Mouse (Mus musculus): Measurements from ENCODE around the gene Hspa1l. TPM values are rescaled to one million over a fixed set of nuclear protein-coding genes. Genes with fewer than 3 reads are reported as not detected.
A peak's percentile ranks its signal among the peaks of the same experiment; 100 is the strongest.
"Not testable (repeated sequence)": the region's sequence is repeated elsewhere in the genome, so short reads cannot be mapped to it uniquely, and the experiment has no call there.

Gene Hspa1l
- total RNA-seq, 2 experiments from 2014 or later, result 0.42 to 0.48 TPM

- no peak for DNase-seq
These were observed 20.7 kb upstream of the Hspa1l start for GRCm38 (mm10) chr17:34951636-34952377.

GRCm38 (mm10) chr17:34952378-34953040 is 20.0 kb upstream of the Hspa1l start:
- peak; percentile 74 to 76 for DNase-seq

DNA sequence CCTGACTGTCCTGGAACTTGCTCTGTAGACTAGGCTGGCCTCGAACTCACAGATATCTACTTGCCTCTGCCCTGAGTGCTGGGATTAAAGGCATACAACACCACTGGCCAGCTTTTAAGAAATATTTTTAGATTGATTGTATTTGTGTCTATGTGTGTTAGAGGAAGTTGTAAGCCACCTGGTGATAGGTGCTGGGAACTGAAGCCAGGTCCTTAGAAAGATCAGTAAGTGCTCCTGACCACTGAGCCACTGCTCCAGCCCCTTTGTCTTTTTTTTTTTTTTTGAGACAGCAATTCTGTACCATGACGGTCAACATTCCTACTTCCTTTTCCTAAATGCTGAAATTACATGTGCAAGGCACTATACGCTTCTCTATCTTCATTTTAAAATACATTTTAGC is 19.2 kb upstream of the Hspa1l start:
- DNase-seq, result no peak

GRCm38 (mm10) chr17:34953904-34954303 is 18.6 kb upstream of the Hspa1l start:
- no peak for DNase-seq

DNA sequence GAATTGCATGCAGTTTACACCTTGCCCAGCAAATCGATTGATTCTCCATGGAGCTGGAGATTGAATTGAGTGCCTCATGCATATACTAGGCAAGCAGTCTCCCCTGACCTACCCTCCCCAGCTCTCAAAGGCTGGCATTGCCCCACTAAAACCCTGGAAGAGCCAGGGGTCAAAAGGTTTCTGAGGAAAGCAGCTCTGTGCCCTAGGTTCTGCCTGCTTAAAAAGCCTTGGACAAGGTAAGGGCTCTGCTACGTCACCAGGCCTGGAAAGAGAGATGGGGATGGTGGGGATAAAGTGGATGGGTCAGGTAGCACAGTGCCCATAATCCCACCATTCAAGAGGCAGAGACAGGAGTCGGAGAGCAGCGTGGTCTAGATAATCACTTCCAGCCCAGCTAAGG is 17.7 kb upstream of the Hspa1l start:
- no peak for DNase-seq

DNA sequence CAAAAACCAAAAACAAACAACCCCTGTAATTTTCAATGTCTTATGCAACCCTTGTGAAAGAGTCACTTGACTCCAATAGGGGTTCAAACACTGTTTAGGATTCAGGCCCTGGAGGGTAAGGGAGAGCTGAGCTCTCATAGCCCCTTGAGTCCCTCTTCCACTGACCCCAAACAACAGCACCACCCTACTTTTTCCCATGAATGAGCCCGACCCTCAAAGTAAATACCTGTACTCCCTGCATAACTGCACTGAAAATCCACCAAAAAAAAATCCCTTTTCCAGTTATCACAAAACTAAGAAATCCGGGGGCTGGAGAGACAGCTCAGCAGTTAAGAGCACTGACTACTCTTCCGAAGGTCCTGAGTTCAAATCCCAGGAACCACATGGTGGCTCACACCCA is 16.6 kb upstream of the Hspa1l start:
- DNase-seq, result no peak

DNA sequence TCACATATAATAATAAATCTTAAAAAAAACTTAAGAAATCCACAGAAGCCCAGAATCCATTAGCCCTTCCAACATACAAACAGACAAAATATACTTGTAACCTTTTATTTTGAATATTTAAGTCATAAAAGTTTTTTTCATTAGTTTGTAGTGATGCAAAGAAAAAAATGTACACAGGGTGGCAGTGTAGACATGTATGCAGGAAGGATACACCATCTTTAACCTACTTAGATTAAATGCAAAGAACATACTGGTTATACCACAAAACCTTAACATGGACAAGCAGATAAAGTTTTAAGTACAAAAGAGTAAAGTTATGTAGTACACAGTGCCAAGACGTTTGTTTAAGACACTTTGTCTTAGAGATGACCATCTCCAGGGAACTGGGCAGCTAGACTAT is 16.2 kb upstream of the Hspa1l start:
- DNase-seq, result no peak

DNA sequence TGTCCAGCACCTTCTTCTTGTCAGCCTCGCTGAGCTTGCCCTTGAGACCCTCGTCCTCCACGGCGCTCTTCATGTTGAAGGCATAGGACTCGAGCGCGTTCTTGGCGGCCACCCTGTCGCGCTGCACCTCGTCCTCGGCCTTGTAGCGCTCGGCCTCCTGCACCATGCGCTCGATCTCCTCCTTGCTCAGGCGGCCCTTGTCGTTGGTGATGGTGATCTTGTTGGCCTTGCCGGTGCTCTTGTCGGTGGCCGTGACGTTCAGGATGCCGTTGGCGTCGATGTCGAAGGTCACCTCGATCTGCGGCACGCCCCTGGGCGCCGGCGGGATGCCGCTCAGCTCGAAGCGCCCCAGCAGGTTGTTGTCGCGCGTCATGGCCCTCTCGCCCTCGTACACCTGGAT is 15.2 kb upstream of the Hspa1l start:
- not testable (repeated sequence) for DNase-seq

DNA sequence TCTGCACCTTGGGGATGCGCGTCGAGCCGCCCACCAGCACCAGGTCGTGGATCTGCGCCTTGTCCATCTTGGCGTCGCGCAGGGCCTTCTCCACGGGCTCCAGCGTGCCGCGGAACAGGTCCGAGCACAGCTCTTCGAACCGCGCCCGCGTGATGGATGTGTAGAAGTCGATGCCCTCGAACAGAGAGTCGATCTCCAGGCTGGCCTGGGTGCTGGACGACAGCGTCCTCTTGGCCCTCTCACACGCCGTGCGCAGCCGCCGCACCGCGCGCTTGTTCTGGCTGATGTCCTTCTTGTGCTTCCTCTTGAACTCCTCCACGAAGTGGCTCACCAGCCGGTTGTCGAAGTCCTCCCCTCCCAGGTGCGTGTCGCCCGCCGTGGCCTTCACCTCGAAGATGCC is 14.5 kb upstream of the Hspa1l start:
- not testable (repeated sequence) for DNase-seq

GRCm38 (mm10) chr17:34958734-34959129 is 13.8 kb upstream of the Hspa1l start:
- DNase-seq, result not testable (repeated sequence)

- peak; percentile 83 to 85 for DNase-seq
These were observed 13.2 kb upstream of the Hspa1l start, which contains the start of gene Hspa1b for GRCm38 (mm10) chr17:34959130-34959778. Gene Hspa1b, minus strand, starts transcription at chr17:34959238.

GRCm38 (mm10) chr17:34959881-34960515 is 12.5 kb upstream of the Hspa1l start:
- DNase-seq, result no peak

DNA sequence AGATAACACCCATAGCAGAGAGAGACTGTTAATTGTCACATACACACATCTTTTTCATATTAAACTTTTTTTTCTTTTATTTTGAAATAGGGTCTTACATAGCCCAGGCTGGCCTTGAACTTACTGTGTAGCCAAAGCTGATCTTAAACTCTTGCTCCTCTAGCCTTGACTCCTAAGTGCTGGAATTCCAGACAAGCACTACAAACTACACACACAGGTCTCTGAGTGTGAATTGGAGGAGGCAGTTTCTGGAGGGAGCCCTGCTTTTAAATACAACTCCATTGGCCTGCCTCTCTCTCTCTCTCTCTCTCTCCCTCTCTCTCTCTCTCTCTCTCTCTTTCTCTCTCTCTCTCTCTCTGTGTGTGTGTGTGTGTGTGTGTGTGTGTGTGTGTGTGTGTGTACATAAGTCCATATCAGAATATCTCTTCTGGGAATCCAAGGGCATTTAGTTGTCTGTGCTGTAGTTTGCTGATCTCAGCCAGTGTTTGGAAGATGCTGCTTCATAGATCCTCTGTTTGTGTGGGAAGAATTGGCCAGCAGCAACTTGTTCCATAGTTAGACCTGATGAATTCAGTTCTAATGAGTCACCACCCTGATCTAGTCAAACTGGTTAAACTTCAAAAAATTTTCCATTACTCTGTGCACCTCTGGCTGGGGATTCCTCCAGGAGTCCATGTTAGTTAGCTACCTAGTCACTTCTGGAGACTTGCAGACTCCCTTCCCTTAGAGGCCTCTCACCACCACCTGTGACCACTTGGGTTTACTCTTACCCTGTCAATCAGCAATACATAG is 11.6 kb upstream of the Hspa1l start:
- no peak for DNase-seq

DNA sequence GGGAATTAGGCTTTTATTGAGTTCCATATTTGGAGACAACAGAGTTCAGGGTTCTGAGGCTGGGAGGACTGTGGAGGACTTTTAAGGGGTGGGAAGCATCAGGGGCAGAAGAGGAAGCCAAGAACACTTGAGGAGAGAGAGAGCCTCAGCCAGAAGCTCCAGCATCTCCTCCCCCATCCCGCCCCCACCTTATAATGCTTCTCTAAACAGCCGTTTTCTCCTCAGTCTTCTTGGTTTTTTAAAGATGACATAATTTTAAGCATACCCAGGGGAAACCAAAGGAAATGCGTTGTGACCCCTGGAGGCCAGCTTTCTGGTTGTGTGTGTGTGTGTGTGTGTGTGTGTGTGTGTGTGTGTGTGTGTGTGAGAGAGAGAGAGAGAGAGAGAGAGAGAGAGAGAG is 10.4 kb upstream of the Hspa1l start:
- DNase-seq, result no peak

DNA sequence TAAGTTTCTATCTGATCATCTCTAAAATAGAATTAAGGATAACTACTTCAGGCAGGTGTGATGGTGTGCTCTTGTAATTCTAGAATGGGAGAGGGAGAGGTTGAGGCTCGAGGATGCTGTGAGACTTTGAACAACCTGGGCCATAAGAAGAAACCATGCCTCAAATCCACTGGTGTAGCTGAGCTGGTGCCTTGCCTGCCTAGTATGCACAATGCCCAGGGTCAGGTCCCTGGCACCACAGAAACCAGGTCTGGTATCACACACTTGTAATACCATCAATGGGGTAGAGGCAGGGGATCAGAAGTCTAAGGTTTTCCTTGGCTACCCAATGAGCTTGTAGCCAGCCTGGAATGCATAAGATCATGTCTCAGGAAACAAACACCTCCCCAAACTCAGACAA is 9.7 kb upstream of the Hspa1l start:
- DNase-seq, result no peak

DNA sequence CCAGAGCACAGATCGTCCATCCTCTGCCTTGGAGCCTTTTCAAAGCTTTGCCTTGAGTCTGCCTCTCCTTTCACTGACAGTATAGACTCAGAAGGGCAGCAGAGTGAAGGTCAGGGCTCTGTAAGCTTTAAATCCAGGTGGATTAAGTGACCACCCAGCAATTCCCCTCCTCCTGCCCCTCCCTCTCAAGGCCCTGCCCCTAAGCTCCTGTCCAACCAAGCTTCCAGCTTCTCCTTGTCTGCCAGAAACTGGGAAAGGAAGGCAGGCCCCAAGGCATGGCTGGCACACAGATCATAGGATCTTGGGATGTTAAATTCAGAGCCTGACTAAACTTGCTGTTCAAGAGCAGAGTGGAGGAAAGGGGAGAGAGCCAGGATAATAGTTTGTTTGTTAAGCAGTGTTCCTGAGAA is 7.9 kb upstream of the Hspa1l start:
- DNase-seq, result no peak

GRCm38 (mm10) chr17:34965627-34966026 is 6.9 kb upstream of the Hspa1l start:
- DNase-seq, result no peak

- DNase-seq, result not testable (repeated sequence)
These were observed 2.7 kb upstream of the Hspa1l start, which contains the start of gene Gm20481 for GRCm38 (mm10) chr17:34969822-34970221. Gene Gm20481, plus strand, starts transcription at chr17:34969912.

- not testable (repeated sequence) for DNase-seq
These were observed 1.7 kb upstream of the Hspa1l start for GRCm38 (mm10) chr17:34970850-34971249.

- not testable (repeated sequence) for DNase-seq
These were observed 822 bp upstream of the Hspa1l start for GRCm38 (mm10) chr17:34971694-34972068.

DNA sequence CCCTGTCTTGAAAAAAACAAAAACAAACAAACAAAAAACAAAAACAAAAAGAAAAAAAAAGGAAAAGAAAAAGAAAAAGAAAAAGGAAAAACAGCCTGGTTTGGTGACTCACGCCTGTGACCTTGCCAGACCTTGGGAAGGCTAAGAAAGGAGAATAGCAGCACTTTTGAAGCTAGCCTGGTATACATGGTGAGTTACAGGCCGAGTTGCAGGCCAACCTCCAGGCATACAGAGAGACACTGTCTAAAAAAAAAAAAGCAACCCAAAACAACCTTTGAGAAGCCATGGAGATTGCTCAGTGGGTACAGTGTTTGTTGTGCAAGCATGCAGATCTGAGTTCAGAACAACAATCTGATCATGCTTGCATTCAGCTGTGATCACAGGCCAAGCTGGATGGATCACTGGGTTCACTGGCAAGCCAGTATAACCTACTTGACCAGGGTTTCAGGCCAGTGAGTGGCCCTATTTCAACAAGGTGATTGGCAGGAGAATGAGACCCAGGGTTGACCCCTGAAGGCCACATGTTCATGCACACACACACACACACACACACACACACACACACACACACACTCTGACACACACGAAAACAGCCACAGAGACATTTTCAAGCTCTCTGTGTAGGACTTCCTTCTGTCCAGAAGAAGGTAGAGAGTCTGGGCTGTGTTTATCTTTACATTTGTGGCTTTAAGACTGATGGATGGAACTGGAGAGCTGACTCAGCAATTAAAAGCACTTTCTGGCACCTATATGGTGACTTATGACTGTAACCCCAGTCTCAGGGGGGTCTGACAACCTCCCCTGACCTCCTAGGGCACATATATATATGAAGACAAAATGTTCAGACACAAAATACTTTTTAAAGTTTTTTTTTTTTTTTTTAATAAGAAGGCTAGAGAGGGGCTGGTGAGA is 3.3 kb downstream of the Hspa1l start:
- DNase-seq, result no peak

Data from layer of hippocampus, postnatal 36 days (tissue).